Mouse (Mus musculus): ENCODE measurements around the gene Uchl5. TPM values are rescaled to one million over a fixed set of nuclear protein-coding genes. Genes with fewer than 3 reads are reported as not detected.

Gene Uchl5
- polyA plus RNA-seq (2017; shearing (Covaris generic)): 10 to 100 TPM; 47.8 to 56.9 TPM

DNA sequence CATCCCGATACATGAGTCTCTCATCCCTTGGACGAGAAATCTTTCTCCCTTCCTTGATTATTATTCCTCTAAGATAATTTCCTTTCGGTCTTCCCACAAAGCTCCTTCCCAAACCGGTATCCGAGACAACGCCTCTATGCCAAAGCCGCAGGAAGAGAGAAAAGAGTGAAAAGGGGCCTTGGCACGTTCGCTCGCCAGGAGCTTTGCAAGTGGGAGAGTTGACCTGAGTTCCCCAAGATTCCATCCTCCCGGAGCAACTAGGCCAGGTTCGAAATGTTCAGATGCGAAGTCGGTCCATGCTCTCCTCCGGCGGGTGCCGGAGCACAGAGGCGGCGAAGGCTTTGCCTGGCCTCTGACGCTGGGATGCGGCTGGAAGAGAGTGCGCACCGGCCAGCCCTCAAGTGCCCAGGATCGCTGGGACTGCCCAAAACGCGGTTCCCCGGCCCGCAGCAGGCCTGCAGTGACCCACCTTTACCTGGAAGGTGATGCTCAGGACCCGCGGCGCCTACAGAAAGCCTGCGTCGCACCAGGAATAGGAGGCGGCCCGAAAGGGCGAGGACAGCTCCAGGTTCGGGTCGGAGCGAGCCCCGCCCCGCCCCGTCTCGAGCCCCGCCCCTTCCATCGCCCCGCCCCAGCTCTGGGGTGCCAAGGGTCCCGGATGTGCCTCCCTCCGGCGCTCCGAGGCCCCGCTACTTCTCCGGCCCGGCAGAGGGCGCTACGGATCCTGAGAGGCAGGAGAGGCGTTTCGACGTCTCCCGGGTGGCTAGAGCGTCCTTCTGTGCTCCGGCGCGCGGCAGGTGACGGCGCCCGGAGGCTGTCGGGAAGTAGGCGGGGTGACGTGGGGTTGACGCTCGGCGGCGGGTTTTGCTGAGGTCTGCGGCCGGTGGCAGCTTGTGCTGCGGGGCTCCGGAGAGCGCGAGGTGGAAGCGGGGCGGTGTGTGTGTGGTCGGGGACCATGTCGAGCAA lies at the start of gene Uchl5, which contains the start of gene Trove2:
Uchl5 (plus strand) TSS at position 827 of the 966 bp plus-strand sequence.
Trove2 (minus strand) TSS at position 623 of the 966 bp plus-strand sequence.
- peak; percentile 89 for ATAC-seq

DNA sequence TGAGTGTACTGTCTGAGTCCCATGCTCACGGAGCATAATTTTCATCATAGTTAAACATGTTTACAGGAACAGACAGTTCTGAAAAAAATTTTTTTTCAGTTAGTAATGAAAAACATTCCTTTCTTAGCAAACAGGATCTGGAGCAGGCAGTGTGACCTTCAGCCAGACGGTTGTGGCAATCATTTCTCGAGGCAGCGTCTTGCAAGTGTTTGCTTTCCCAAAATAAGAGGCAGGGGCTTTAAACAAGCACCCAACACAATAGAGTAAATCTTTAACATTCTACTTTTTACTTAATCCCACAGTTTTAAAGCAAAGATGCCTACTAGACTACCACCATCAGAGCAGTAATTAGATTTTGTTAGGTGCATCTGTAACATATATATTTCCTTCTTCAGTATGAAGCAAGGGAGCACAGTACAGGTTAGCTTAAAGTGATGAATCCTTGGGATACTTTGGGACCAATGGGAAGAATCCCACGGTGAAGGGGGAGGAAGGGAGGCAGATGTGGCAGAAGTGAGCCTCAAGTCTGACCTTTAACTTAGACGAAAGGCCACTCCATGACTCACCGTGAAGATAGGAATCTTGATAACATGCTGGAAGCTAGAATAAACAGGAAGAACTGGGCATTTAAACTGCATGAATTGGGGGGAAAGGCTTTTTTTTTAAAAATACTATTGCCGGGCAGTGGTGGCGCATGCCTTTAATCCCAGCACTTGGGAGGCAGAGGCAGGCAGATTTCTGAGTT lies 49.2 kb upstream of the Uchl5 start:
- ATAC-seq: no peak

DNA sequence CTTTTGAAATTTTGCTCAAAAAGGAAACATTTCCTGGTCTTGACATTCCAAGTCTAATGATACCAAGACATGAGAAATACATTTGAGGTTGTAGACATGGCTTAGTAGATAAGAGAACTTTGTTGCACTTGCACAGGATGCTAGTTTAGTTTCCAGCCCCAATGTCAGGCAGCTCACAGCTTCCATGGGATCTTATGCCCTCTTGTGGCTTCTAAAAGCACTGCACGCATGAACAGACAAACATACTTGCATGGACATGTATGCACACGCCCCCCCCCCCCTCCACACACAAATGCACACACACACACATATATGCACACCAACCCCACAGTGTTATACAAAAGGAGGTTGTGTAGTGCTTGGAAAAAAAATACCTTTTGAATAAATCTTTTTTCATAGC lies 46.2 kb upstream of the Uchl5 start:
- peak; percentile 81 for ATAC-seq

DNA sequence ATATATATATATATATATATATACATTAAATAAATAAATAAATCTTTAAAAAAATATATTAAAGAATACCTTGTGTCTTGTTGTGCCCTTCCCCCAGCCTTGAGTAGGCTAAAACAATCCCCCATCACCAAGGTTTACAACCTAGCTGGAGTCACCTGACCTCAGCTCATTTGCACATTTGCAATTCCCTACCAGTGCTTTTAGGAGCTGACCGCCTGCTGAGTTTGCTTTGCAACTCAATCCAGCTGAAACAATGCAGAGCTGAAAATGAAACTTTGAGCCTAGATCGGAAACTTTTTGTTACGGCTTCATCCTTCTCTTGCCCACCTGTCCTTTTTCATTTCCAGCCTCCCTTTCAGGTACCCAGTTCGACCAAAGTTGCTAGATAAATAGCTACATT lies 45.4 kb upstream of the Uchl5 start:
- ATAC-seq: no peak

DNA sequence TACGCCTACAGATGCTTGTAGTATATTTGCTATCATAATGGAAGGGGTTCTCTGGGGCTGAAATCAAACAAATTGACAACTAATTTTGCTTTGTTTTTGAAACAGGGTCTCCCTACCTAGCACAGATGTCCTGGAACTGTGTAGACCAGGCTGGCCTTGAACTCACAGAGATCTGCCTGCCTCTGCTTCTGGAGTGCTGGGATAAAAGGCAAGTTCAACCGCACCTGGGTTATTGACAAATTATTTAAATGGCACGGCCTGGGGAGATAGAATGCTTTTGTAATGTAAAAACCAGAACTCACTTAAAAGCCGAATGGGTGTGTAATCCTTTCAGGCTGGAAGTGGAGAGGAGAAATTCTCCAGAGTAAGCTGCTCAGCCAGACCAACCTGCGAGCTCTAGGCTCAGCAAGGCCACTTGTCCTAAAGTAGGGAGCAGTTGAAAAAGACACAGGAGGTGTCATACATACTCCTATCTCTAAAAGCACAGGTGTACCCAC lies 43.1 kb upstream of the Uchl5 start:
- no peak for ATAC-seq

DNA sequence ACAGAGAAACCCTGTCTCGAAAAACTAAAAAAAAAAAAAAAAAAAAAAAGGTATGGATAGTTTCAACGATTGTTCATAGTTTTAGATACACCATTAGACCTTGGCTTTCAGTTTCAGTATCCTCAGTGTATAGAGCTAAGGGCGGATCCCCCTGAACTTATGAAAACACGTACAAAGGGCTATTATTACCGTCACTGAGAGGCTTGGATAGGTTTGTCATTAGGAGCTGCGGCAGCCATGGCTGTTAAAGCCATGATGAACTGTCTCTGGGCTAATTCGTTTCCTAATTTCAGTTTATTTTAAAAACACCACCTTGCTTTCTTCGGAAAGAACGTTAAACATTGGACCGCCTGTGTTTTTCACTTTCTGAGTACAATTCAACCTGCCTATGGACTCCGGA lies 38.3 kb upstream of the Uchl5 start:
- ATAC-seq: peak; percentile 50

DNA sequence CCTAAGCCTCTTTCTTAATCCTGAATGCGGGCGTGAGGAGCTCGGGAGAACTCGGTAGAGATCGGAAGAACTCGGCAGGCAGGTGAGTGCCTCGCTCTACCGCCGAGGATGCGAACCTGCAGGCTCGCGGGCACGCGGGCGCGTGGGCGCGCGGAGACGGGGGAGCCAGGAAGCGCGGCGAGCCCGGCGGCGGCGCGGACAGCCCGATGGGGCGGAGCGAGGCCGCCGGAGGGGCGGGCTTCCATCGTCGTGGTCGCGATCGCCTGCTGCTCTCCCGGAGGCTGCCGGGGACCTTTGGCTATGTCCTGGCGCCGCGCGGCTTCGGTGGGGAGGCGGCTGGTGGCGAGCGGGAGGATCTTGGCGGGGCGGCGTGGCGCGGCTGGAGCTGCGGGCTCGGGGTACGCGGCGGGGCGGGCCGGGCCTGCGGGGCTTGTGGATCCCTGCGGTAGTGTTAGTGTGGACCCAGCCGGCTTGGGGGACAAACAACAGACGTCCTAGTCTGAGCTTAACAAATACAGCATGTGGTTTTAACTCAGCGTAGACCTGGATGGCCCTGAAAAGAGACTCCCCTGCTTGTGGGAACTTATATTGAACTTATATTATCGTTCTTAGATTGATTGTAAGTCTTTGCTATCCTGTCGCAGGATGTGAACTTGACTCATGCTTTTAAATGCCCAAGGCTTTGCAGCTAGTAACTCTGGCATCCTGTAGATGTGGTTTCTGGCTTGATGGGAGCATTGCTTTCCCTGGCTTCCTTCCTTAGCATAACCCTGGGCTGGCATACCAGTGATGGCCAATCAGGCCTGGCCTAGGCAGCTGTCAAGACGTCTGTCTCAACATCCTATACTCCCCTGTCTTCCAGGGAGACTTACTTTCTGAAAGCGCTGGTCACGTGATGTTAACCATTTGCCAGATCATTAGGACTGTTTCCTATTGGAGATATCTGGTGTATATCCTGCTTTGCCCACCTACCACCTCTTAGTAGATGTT lies 37.4 kb upstream of the Uchl5 start:
- peak; percentile 85 for ATAC-seq

DNA sequence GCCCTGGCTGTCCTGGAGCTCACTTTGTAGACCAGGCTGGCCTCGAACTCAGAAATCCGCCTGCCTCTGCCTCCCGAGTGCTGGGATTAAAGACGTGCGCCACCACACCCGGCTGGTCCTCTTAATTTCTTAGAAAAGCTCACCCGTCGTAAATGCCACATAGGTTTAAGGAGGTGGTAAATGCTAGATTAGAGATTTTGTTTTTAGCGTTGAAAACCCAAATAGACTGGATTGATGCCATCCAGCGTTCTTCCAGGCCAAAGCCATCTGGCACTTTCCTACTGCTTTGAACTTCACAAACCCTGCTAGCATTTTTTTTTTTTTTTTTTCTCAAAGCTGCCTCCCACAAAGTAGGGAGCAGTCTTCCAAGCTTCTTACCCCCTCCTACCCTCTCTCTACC lies 36.5 kb upstream of the Uchl5 start:
- ATAC-seq: no peak

DNA sequence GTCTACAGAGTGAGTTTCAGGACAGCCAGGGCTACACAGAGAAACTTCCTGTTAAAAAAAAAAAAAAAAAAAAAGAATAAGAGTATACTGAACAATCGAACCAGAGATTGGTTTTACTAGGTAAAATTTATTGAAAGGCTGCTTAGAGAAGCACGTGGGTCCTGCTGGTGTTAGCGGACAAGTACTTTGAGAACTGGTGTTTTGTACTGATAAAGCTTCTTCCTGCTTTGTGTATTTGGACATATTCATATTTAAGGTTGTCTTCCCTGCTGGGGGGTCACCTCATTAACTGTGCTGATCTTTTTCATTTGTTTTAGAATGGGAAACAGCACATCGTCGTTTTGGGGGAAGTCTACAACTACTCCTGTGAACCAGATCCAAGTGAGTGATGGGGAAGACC lies 35.7 kb upstream of the Uchl5 start:
- ATAC-seq: no peak

DNA sequence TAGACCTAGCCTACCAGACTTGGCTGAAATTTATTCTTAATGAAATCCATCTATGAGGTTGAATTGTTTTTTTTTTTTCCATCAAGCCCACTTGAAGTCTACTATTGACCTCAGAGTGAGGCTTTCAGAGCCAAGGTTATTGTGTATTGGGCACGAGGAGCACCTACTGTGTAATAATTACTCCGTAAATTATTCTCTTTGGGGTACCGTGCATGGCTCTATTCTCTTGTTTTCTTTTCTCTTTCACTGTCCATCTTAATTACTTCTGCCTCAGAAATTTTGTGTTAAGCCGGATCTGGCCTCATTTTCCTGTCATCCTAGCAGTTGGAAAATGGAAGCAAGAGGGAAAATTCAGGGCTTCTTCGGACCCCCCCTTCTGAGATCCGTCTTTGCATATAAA lies 34.9 kb upstream of the Uchl5 start:
- ATAC-seq: no peak

DNA sequence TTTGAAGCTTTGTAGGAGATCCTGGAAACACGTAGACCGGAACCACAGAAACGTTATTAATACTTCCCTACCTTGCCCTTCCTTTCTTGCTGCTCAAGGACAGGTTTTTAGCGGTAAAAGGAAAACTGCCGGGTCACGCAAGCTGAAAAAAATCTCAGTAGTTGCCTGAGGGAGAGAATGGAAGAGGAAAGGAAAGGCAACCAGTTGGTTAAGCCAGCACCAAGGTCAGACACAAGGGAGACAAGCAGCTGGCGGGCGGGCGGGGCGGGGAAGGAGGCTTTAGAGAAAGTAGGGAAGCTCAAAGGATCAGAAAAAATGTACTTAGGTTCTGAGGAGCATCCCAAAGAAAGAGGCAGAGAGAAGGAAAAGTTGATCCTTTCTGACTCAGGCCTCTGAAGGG lies 31.2 kb upstream of the Uchl5 start:
- no peak for ATAC-seq

DNA sequence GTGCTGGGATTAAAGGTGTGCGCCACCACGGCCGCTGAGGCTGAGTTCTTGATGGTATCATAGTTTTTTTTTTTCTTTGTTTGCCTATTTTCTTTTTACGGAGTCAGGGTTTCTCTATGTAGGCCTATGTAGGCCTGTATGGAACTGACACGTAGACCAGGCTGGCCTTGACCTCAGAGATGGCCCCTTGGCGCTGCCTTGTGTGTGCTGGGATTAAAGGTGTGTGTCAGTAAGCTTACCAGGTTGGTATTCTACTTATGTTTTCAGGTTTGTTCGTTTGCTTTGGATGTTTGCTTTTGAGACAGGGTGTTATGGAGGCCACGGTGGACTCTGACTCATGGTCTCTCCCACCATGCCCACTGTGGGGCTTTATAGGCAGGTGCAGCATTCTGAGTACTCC lies 14.9 kb upstream of the Uchl5 start:
- no peak for ATAC-seq

DNA sequence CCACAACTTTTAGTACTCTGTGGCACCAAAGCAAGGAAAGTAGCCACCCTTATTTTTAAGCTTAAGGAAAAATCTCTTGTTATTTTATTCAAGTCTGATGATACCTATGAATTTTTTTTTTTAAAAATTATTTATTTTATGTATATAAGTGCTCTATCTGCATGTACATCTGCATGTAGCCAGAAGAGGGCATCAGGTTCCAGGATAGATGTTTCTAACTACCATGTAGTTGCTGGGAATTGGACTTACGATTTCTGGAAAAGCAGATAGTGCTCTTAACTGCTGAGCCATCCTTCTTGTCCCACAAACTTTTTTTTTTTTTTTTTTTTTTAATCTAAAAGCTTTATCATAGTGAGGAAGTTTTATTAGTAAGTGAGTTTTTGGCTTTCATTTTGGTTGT lies 12.6 kb upstream of the Uchl5 start:
- no peak for ATAC-seq

DNA sequence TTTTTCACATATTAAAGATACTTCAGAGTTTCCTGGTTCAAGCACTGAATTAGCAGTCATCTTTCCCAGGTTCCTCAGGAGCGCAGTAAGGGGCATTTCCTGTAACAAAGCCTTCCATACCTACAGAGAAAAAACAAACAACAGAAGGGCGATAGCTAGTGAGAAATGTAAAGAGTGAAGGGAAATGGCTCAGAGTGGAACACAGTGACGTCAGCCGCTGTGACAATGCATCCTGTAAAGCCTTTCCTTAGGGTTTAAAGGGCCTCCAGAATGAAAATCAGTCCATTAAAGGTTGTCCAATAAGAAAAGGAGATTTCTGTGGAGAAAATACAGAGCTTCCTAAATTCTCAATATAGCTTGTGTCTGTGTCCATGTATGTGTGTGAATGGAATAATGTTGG lies 11.3 kb upstream of the Uchl5 start:
- ATAC-seq: no peak

DNA sequence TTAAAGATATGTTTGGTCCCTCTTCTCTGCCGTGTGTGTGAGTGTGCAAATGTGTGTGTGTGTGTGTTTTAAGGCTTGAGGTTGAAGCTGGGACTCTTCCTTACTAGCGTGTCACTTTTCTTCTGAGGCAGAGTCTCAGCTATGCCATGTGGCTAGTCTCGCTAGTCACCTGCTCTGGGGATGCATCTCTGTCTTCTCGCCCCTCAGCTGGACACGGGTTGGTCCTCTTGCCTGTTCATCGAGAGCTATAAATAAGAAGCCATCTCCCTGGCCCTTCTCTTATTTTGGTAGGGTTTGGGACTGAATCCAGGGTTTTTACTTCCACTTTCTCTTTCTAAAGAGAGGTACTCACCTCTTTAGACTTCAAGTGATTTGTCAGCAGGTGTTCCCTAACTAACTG lies 10.8 kb upstream of the Uchl5 start:
- ATAC-seq: no peak

DNA sequence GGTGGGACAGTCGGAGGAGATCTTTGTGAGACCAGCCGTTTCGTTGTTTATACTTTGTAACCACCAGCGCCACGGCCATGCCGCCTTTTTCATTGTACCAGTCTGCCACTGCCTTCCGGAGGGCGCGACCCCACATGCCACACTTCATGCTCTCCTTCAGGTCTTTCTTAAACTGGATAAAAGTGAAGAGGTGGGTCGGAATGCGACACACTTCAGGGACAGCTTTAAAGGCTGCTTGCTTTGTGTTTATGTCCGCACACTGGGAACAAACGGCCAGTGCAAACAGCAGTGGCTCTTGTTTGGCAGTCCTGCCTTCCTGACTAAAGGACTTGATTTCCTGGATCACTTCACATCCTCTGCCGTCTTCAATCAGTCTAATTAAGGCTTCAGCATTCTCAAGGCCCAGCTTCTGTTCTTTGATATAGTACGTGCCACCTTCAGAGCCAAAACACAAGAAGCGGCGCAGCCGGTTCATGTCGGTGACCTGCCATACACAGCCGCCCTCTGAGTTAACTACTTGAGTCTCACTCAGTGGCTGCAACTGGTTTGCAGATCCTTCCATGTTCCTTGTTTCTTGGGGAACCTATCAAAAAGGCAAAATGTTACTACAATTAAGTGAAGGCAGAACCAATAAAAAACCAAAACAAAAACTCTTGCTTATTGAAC lies 6.5 kb upstream of the Uchl5 start:
- ATAC-seq: no peak

DNA sequence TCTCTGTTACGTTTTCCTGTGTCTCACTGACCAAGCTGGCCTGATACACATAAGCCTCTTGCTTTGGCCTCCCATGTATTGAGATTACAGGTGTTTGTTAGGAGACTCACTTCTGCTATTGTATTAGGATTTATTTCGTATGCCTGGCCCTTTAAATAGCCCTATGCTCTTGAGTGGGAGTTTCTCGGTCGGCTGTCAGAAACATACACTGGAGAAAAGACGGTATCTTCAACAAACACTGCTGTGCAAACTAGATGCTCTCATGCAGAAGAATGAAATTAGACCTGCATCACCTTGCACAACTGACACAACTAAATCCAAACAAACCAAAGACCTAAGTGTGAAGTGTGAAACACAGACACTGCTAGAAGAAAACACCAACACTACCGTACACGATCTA lies 4.0 kb upstream of the Uchl5 start:
- ATAC-seq: no peak

DNA sequence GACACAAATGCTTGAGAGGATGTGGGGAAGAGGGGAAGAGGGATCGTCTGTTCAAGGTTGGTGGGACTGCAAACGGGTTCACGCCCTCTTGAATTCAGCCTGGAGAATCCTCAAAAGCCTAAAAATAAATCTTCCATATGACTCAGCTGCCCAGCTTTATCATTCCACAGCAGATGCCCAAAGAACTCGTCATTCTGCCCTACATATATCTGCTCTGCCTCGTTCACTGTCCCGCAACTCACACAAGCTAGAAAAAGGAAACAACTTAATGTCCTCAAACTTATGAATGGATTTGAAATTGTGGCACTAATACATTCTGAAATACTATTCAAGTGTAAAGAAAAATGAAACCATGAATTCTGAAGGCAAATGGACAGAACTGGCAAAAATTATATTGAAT lies 3.2 kb upstream of the Uchl5 start:
- ATAC-seq: no peak

DNA sequence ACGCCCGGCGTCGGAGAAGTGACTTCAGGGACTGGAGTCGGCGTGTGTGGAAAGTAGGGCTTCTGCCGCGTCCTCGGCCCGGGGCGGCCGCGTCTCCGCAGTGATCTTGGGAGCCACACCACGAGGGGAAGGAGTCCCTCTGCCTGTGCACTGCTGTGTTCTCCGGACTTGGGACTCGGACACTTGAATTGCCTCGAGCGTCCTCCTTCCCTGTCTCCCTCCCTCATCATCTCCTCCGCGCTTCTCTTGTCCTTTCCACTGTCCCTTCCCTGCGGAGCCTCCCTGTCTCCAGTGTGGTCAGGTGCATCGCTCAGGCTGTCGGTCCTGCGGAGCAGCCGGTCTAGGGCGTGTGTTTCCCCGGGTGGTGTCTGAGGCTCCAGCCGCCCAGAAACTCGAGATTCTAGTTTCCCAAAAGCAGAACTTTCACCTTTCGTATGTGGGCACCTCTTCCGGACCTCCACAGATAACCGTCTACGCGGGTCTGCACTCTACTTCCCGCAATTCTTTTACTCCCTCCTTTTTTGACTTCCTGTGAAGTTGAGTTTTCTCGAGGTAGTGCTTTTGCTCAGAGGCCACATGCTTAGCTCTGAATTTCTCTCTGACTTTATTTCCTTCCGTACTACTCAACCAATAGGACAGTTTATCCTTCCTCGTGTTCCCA lies 616 bp downstream of the Uchl5 start:
- ATAC-seq: peak; percentile 29

DNA sequence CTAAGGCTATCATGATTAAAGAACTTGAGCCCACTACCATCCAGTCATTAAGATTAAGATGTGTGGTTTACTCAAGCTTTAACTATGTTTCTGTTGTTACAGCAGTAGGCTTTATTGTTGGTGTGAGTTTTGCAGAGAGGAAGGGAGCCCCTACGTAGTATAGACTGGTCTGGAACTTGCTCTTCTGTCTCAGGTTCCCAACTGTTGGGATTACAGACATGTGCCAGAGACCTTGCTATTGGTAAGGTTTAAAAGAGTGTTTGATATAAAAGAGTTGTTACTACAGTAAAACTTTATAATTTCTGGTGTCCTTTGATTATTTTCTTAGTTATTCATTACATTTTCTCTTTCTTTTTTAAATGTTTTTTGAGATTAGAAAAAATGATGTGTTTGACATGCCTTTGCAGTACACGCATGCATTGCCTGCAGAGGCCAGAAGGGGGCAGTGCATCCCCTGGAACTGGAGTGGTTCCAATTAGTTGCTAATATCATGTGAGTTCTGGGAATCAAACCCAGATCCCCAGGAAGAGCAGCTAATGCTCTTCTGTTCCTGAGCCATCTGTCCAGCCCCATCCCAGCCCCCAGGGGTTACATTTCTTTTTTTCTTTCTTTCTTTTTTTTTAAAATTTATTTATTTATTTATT lies 11.6 kb downstream of the Uchl5 start:
- peak; percentile 93 for ATAC-seq

DNA sequence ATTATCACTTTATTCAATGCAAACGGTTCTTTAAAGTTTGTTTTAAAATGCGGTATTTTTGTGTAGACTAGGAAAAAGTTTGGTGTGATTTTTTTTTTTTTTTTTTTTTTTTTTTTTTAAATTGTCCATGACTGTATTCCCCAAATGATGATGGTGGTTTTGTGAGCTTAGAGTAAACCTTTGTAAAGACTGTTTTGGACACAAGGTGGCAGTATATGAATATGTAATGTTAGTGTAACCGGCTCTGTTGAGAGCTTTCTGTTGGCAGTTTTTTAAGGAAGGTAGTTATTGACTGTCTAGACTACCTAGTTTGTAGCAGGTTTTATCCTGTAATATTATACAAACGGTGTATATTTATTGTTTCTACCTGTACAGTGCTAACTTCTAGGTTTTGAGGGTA lies 26.5 kb downstream of the Uchl5 start:
- peak; percentile 100 for ATAC-seq

Measured in CD4-positive, CD25-positive, alpha-beta regulatory T cell, adult 4 months (primary cell).